Mouse (Mus musculus) midbrain, embryonic 15.5 days (tissue): ENCODE results near the gene Slc12a7. TPM values are rescaled to one million over a fixed set of nuclear protein-coding genes. Genes with fewer than 3 reads are reported as not detected.

Experiments used
- ATAC-seq: fragments of 200-750 bp; cut with Nextera tagmentation; replicated peaks from 2 replicates; pipeline ENCODE4 v1.8.0; 2017; ENCODE audit warnings: moderate TSS enrichment
- H3K27ac ChIP-seq: fragments of 300-500 bp; sonication (generic); 2 replicates; pipeline ENCODE4 v1.5.1; 2015; ENCODE audit warnings: mild to moderate bottlenecking, inconsistent platforms
- H3K27me3 ChIP-seq: fragments of 300-500 bp; sonication (generic); replicated peaks from 2 replicates; pipeline ENCODE4 v1.6.1; 2015; ENCODE audit warnings: inconsistent platforms
- H3K36me3 ChIP-seq: fragments of 300-500 bp; sonication (generic); replicated peaks from 2 replicates; pipeline ENCODE4 v1.6.1; 2015; ENCODE audit warnings: inconsistent platforms
- H3K4me1 ChIP-seq: fragments of 300-500 bp; sonication (generic); 2 replicates; pipeline ENCODE4 v1.6.1; 2015; ENCODE audit warnings: inconsistent platforms
- H3K4me2 ChIP-seq: fragments of 300-500 bp; sonication (generic); 2 replicates; pipeline ENCODE4 v1.6.1; 2015; ENCODE audit warnings: inconsistent platforms, mild to moderate bottlenecking, moderate library complexity
- H3K4me3 ChIP-seq: fragments of 300-500 bp; sonication (generic); 2 replicates; pipeline ENCODE4 v1.5.1; 2015; ENCODE audit warnings: mild to moderate bottlenecking, inconsistent platforms
- H3K9ac ChIP-seq: fragments of 300-500 bp; sonication (generic); 2 replicates; pipeline ENCODE4 v1.6.1; 2015; ENCODE audit warnings: mild to moderate bottlenecking, inconsistent platforms
- H3K9me3 ChIP-seq: fragments of 300-500 bp; sonication (generic); 2 replicates; pipeline ENCODE4 v1.6.1; 2016; ENCODE audit warnings: inconsistent platforms
- WGBS: fragments of 180-500 bp; shearing (Covaris S2); methylation state at CpG from one replicate; pipeline ENCODE4 v1.1.7; 2015; ENCODE audit warnings: mixed read lengths; 5-methylcytosine and 5-hydroxymethylcytosine counted together
- polyA plus RNA-seq: library from polyadenylated mRNA; unstranded; fragments of >200 nt; fragmentation: Nextera tagmentation; extraction: Ambion mirVana; gene quantifications from 2 replicates; pipeline ENCODE4 v1.2.1, GENCODE M21; 2015

Gene Slc12a7
- 9.5 and 9.8 TPM in 2 replicates for polyA plus RNA-seq

DNA sequence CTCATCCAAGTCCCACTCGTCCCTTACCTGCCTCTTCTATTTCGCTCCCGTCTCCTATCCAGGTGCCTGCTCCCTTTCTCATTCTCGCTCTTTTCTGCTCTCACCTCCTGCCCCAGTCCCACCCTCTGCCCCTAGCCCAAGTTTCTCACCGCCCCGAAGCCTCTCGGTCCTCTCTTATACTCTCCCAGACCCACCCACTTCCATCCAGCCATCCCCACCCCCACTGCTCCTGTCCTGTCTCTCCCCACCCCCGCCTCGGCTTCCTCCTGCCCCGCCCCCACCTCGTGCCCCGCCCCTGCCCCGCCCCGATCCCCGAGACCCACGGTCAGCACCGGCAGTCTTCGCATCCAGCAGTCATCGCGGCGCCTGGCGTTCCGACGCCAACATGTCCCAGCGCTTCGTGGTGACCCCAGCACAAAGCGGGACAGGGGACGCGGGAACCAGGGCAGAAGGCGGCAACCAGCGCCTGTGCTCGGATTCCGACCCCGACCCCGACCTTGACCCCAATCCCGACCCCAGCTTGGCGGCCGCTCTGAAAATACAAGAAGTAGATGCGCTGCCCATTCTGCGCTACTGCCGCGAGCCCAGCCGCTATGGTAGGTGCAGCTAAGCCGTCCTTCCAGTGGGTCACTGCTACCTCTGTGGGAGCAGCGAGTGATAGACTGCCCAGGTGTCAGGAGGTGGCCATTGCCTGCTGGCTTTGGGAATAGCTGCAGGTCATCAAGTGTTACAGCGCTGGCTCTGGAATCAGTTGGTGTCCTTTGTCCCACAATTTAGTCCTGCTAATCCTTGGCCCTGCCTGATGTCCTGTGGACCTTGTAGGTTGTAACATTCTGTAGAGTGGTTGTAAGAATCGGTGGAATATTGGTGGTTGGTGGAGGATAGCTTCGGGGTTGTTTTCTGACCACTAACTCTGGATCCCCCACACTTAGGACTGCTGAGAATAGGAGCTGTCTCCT lies at the start of gene Slc12a7:
TSS of gene Slc12a7 (plus strand) at position 353 of the 959 bp plus-strand sequence.
- H3K4me1 ChIP-seq = peaks cover 7% of the 10 kb centered on the region; the same call in 1 of the 2 replicates
- 3% methylated on average over 48 of the region's 48 CpGs for WGBS
- peak within 1 kb of the TSS; percentile 35 for H3K4me3 ChIP-seq
- no peaks in the 10 kb centered on the region for H3K36me3 ChIP-seq
- peak within 1 kb of the TSS; percentile 68 for H3K4me2 ChIP-seq
- H3K27ac ChIP-seq = no peak within 1 kb of the TSS
- peak; percentile 60 for ATAC-seq
- H3K9ac ChIP-seq = no peak within 1 kb of the TSS
- H3K9me3 ChIP-seq = no peaks in the 10 kb centered on the region
- H3K27me3 ChIP-seq = 0 out of 2 replicates have a peak, but pooled peaks cover 7% of the 10 kb centered on the region

DNA sequence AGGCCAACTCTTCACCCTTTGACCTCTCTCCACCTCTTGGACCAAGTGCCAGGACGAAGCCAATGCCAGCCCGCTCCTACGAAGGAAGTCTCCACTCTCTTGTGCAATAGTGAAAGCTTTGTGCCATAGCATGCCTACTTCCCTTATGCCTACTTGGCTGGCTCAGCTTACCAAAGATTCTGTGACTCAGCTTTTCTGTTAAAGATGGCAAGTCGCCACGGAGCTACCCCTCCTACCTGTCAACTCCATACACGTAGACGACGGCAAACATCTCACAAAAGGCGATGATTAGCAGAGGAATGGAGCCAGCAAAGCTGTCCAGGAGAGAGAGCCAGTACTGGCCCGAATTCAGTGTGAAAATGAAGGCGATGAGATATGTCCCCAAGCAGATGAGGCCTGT lies 49.2 kb upstream of the Slc12a7 start:
- no peaks in the 10 kb centered on the region for H3K27me3 ChIP-seq
- no peaks in the 10 kb centered on the region for H3K4me1 ChIP-seq
- H3K9me3 ChIP-seq = no peaks in the 10 kb centered on the region
- no peak overlapping the region for H3K27ac ChIP-seq
- no peak overlapping the region for H3K4me3 ChIP-seq
- no peaks in the 10 kb centered on the region for H3K36me3 ChIP-seq
- 89% methylated on average over 11 of the region's 11 CpGs for WGBS
- H3K9ac ChIP-seq = no peak overlapping the region
- H3K4me2 ChIP-seq = no peak overlapping the region
- no peak for ATAC-seq

DNA sequence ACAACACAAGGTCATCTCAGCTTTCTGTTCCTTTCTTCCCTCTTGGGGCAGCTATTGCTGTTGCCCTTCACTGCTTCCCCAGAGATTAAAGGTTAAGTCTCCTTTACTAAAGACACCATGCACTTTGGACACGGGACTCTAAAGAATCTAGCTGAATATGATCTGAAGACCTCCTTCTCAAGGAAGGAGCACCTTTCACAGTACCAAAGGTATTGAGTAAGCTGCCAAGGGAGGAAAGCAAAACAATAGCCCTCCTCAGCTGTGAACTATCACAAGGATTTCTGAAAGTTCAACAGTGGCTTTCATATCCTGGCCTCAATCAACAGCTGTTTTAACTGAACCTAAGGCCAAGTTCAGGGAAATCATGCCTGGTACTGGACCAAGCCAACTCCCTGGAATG lies 48.5 kb upstream of the Slc12a7 start:
- Histone ChIP-seq H3K9ac (no peak overlapping the region), H3K36me3 (no peaks in the 10 kb centered on the region), H3K4me1 (no peaks in the 10 kb centered on the region), H3K9me3 (no peaks in the 10 kb centered on the region), H3K4me2 (no peak overlapping the region), H3K4me3 (no peak overlapping the region), H3K27ac (no peak overlapping the region), H3K27me3 (no peaks in the 10 kb centered on the region)
- WGBS = 80% methylated on average over 1 of the region's 1 CpGs
- ATAC-seq = no peak

DNA sequence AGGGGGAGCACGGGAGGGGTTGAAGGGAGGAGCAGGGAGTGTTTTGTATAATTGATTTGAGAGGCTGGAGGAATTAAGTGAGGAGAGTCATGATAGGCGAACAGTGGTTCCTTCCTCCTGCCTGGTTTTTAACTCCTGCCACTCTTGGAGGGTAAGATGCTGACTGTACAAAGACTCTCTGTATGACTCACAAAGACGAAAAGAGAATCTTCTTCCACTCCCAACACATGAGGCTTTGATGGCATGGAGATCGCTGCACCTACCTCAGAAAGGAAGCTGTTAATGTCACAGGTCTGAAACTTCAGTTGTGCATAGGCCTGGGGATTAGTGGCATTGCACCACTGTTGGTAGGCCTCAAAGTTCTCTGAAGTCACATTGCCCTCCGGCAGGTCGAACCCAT lies 47.4 kb upstream of the Slc12a7 start:
- WGBS = 85% methylated on average over 6 of the region's 6 CpGs

GRCm38 (mm10) chr13:73687601-73688000 lies 45.3 kb upstream of the Slc12a7 start:
- no peaks in the 10 kb centered on the region for H3K27me3 ChIP-seq
- H3K27ac ChIP-seq = no peak overlapping the region
- no peak for ATAC-seq
- H3K4me2 ChIP-seq = no peak overlapping the region
- no peak overlapping the region for H3K4me3 ChIP-seq
- no peak overlapping the region for H3K9ac ChIP-seq
- WGBS = 75% methylated on average over 3 of the region's 3 CpGs
- no peaks in the 10 kb centered on the region for H3K9me3 ChIP-seq
- no peaks in the 10 kb centered on the region for H3K4me1 ChIP-seq
- H3K36me3 ChIP-seq = no peaks in the 10 kb centered on the region

More for the DNA sequence above, 47.4 kb upstream of the Slc12a7 start:
- H3K36me3 ChIP-seq = no peaks in the 10 kb centered on the region
- no peaks in the 10 kb centered on the region for H3K27me3 ChIP-seq
- no peaks in the 10 kb centered on the region for H3K4me1 ChIP-seq
- no peak overlapping the region for H3K9ac ChIP-seq
- no peak overlapping the region for H3K4me2 ChIP-seq
- H3K9me3 ChIP-seq = no peaks in the 10 kb centered on the region
- H3K4me3 ChIP-seq = no peak overlapping the region
- no peak overlapping the region for H3K27ac ChIP-seq
- ATAC-seq = no peak

DNA sequence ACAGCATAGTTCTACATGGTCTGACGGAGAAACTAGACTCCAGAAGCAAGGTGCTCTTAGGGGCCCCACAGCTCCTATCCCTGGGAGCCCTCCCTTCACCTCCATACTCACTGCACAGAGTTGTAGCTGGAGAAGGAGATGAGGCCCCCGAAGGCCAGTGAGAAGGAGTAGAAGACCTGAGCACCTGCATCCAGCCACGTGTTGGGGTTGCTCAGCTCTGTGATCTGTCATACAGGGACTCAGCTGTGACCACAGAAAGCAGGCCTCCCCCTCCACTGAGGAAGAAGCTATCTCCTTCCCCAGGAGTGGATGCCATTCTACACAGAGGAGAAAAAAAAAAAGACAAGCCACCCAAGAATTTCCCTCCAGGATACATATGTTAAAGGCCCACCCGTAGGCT lies 44.0 kb upstream of the Slc12a7 start:
- no peak for ATAC-seq
- WGBS = 84% methylated on average over 4 of the region's 4 CpGs
- H3K4me1 ChIP-seq = no peaks in the 10 kb centered on the region
- H3K9ac ChIP-seq = no peak overlapping the region
- H3K36me3 ChIP-seq = no peaks in the 10 kb centered on the region
- no peak overlapping the region for H3K4me2 ChIP-seq
- no peaks in the 10 kb centered on the region for H3K27me3 ChIP-seq
- no peak overlapping the region for H3K27ac ChIP-seq
- H3K4me3 ChIP-seq = no peak overlapping the region
- no peaks in the 10 kb centered on the region for H3K9me3 ChIP-seq

- no peaks in the 10 kb centered on the region for H3K36me3 ChIP-seq
- ATAC-seq = peak; percentile 65
- WGBS = 33% methylated on average over 10 of the region's 10 CpGs
Observed at GRCm38 (mm10) chr13:73692249-73692868, 40.5 kb upstream of the Slc12a7 start.

GRCm38 (mm10) chr13:73693333-73693732 lies 39.6 kb upstream of the Slc12a7 start:
- no peak for ATAC-seq
- Histone ChIP-seq H3K27me3 (no peaks in the 10 kb centered on the region), H3K9me3 (no peaks in the 10 kb centered on the region), H3K27ac (no peak overlapping the region), H3K4me3 (no peak overlapping the region), H3K9ac (no peak overlapping the region), H3K36me3 (no peaks in the 10 kb centered on the region), H3K4me2 (no peak overlapping the region), H3K4me1 (no peaks in the 10 kb centered on the region)
- 69% methylated on average over 2 of the region's 2 CpGs for WGBS

More at GRCm38 (mm10) chr13:73692249-73692868, 40.5 kb upstream of the Slc12a7 start:
- Histone ChIP-seq H3K4me3 (no peak overlapping the region), H3K4me2 (no peak overlapping the region), H3K9me3 (no peaks in the 10 kb centered on the region), H3K4me1 (no peaks in the 10 kb centered on the region), H3K27ac (no peak overlapping the region), H3K27me3 (no peaks in the 10 kb centered on the region), H3K9ac (no peak overlapping the region)

GRCm38 (mm10) chr13:73694972-73695371 lies 37.9 kb upstream of the Slc12a7 start:
- Histone ChIP-seq H3K4me1 (no peaks in the 10 kb centered on the region), H3K9ac (no peak overlapping the region), H3K4me2 (no peak overlapping the region), H3K27me3 (no peaks in the 10 kb centered on the region), H3K36me3 (no peaks in the 10 kb centered on the region), H3K4me3 (no peak overlapping the region), H3K9me3 (no peaks in the 10 kb centered on the region), H3K27ac (no peak overlapping the region)
- 91% methylated on average over 1 of the region's 1 CpGs for WGBS
- ATAC-seq = no peak

- ATAC-seq = no peak
- Histone ChIP-seq H3K4me1 (no peaks in the 10 kb centered on the region), H3K27ac (no peak overlapping the region), H3K4me2 (no peak overlapping the region), H3K4me3 (no peak overlapping the region), H3K27me3 (no peaks in the 10 kb centered on the region), H3K9me3 (no peaks in the 10 kb centered on the region), H3K36me3 (no peaks in the 10 kb centered on the region), H3K9ac (no peak overlapping the region)
- WGBS = 79% methylated on average over 3 of the region's 3 CpGs
Observed at GRCm38 (mm10) chr13:73696529-73696928, 36.4 kb upstream of the Slc12a7 start.

DNA sequence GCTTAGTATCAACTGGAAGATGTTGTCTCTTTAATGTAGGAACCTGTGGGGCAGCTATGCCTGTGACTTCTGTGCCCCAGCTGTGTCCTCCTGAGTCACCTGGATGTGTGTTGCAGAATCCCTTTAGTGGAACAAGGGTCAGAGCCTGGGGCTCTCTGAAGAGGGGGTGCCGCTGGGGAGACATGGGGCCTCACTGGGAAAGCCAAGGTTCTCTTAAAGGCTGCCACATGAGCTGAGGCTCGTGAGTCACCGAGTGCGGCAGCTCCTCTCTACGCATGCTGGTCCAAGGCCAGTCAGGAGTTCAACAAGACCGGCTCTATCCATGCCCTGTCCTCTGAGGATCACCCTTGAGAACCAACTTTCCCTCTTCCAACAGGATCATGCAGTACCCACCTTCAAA lies 33.2 kb upstream of the Slc12a7 start:
- Histone ChIP-seq H3K9me3 (no peaks in the 10 kb centered on the region), H3K27me3 (no peaks in the 10 kb centered on the region), H3K4me3 (no peak overlapping the region), H3K9ac (no peak overlapping the region), H3K27ac (no peak overlapping the region), H3K36me3 (no peaks in the 10 kb centered on the region), H3K4me2 (no peak overlapping the region), H3K4me1 (no peaks in the 10 kb centered on the region)
- 95% methylated on average over 6 of the region's 6 CpGs for WGBS
- ATAC-seq = no peak

- H3K9me3 ChIP-seq = no peaks in the 10 kb centered on the region
- ATAC-seq = no peak
- H3K4me2 ChIP-seq = no peak overlapping the region
- H3K4me1 ChIP-seq = no peaks in the 10 kb centered on the region
- no peaks in the 10 kb centered on the region for H3K36me3 ChIP-seq
- no peak overlapping the region for H3K27ac ChIP-seq
- H3K4me3 ChIP-seq = no peak overlapping the region
- H3K9ac ChIP-seq = no peak overlapping the region
- 92% methylated on average over 12 of the region's 12 CpGs for WGBS
- H3K27me3 ChIP-seq = no peaks in the 10 kb centered on the region
Observed at GRCm38 (mm10) chr13:73700554-73700953, 32.3 kb upstream of the Slc12a7 start.
